Mouse (Mus musculus) megakaryocyte, adult 5-6 weeks (primary cell): ENCODE data around the gene Kcnh1. TPM values are rescaled to one million over a fixed set of nuclear protein-coding genes. Genes with fewer than 3 reads are reported as not detected.

Experiments
- ATAC-seq: 2 replicates; pipeline ENCODE4 v1.8.0; 2016; ENCODE audit warnings: mild to moderate bottlenecking, inconsistent platforms; ENCODE audit not compliant: poor library complexity, severe bottlenecking
- total RNA-seq, 2 experiments: library from RNA; stranded (forward) in 1 of 2; stranded (reverse) in 1 of 2; fragments of 153-499, 151-499 nt in 1 of 2; fragments of 221-1000, 200-1000 nt in 1 of 2; gene quantifications; 2 replicates each; pipeline versions ENCODE4 v1.2.3 to v1.2.4; 2015 to 2017

Kcnh1 gene
- total RNA-seq, 2 experiments from 2014 or later = not detected

DNA sequence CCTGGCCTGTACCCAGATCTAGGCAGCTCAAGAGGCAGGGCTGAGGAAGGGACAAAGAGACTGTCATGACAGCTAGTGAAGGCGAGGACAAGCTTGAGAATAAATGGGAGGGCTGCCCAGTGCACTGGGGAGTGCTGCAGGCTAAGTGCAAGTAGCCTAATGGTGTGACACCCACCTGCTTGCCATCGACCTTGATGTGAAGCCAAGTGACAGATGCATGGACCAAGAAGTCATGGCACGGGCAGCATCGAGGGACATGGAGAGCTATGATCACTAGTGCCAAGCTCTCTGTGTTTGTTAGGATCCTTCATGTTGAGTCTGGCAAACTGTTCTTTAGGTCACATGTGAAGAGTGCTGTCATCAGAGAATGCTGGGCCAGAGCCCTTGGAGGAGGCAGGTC, 313.1 kb downstream of the Kcnh1 start:
- no peak for ATAC-seq

DNA sequence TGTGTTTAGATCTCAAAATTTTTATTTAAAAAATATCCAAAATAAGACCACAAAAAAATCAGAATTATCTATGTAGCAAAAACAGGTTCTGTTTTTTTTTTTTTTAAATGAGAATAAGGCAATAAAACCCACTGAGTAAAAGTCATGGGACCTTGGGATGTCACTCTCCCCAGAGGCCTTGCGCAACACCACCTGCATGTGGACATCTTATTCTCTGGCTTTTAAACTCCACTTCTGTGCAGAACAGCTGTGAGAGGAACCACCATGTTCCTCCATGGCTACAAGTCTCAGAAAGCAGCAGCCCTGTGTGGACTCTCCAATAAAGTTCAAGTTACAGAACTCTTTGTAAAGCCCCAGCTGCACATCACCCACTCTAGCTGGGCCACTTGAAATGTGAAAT, 322.2 kb downstream of the Kcnh1 start:
- ATAC-seq = no peak

DNA sequence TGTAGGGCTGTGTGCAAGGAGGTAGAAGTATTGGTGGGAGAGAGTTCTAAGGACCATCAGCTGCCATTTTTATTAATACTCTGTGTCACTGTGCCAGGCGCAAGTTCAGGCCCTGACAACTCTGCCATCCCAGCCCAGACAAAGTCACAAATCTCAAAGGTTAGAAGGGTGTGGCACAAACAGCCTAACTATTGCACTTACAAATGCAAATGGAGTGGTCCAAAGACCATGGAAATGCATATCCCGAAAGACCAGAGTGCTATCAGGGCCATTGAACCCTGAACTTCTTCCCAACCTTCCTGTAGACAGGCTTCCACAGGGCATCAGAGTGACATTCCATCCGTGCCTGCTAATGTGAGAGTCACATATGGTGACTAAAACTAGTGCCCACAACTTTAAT, 324.8 kb downstream of the Kcnh1 start:
- no peak for ATAC-seq

DNA sequence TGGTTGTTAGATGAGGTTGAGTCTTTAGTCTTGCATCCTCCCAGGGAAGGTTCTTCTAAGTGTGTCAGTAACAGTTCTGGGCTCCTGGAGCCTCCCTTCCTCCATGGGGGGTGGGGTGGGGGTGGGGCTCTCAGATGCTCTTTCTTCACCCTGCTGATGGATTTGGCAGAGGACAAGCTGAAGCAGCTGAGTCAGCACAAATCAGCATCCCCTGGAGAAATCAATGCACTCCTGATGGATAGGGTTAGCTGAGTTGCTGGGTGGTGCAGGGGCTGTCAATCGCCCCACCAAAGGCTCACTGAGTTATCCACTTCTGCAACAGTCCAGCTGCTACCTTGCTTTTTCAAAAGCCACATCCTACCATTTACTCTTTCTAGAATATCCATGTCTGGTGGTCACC, 329.1 kb downstream of the Kcnh1 start:
- no peak for ATAC-seq

DNA sequence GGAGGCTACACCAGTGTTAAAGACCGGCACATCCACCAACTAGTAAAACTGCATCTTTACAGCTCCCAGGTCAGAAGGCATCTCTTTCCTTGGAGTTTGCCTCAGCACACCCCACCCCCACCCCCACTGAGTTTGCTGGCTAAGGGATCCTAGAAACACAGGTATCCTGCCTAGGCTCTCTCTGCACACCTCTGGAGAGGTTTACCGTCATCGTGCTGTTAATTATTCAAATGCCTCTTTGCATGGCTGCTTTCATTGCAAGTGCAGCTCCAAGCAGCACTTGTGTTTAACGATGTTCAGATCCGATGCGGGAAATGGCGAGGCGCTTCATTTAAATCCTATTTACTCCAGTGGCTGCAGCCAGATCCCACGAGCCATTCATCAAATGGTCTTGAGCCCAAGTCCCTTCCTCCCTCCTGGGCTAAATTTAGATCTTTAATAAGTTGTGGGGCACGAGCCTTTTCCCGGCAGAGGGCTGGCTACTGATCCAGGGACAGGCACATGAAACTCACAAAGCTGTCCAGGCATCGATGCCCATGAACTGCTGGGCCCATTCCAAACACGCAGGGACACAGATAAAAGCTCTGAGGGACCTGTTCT, 330.4 kb downstream of the Kcnh1 start:
- no peak for ATAC-seq

DNA sequence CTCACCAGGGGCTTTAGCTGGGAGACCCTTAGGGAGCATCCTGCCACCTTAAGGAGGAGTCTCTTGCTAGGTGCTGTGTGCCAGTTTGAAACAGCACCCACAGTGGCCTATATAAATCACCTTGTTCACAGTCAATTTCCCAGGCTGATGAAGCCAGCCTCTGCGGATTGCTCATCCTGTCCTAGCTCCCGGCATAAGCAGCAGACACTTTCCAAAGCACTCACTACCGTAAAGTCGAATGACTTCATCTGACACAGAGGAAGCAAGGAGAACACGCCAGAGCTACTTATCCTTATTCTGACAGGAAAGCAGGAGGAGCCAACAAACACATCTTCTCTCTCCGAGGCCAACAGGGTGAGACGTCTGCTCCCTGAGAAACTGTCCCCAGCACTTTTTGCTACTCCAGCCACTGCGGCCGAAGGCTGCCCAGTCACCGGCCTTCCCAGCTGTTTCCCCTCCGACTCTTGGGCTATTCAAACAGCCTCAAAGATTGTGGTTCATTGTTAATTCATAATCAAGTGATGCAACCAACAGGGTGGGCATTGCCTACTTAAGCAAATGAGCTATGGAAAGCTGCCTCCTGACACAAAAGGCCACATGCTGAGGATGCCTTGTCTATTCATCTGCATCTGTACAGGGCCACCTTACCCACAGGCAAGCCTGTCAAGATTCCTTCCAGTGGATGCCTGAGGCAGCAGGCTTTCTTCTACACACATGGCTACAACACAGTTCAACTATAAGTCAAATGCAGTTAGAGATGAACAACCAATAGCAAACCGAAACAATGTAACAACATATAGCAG, 332.0 kb downstream of the Kcnh1 start:
- ATAC-seq = no peak

DNA sequence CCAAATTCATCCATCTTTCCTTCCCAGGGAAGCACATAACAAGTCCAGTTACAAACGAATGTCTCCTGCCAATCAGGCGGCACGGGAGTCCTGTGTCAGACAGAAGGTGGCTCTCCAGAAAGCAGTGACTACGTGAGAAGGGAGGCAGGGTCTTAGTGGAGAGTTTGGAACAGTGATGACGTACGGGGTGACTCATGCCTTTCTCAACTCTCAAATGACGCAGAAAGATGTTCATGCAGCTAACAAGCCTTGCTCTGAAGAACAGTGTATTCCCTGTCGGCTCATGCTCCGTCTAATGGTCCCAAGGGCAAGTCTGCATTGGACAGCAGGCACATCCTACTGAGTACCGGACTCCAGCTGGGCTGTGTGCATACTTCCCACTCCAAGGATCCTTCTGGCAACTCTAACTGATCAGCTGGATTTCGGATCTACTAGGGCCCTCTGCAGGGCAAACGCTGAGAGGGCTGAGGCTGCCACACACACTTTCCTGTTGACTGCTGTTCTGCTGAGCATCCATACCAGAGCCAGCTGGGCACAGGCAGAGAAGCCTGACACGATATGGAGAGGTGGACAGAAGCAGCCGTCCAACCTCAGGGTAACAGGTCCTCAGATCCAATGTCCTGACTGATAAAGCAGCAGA, 335.3 kb downstream of the Kcnh1 start:
- ATAC-seq = no peak

DNA sequence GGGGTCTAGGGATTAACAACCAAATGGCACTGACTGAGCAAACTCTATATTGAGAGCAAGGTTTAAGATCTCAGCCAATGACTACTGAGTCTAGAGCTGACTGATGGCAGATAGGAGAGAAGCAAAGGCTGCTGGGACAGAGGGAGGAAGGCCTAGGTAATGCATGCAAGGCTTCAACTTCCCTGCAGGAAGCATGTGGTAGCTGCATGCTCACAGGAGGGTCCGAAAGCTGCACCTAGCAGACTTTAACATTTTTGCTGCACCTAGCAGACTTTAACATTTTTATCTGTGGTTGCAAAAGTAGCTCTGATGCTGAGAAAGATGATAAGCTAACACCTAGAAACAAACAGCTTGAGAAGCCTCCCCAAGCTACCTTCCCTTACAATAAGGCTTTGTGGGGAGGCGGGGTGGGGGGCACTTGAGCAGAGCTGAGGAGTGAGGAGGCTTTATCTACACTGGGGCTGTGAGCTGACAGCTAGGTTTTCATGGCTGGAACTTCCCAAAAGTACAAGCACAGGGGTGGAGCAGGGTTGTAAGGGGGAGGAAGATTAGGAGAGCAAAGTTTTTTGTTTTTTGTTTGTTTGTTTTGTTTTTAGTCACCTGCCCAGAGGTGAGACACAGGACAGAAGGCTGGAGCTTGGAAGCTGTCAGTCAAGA, 341.0 kb downstream of the Kcnh1 start:
- ATAC-seq = no peak

DNA sequence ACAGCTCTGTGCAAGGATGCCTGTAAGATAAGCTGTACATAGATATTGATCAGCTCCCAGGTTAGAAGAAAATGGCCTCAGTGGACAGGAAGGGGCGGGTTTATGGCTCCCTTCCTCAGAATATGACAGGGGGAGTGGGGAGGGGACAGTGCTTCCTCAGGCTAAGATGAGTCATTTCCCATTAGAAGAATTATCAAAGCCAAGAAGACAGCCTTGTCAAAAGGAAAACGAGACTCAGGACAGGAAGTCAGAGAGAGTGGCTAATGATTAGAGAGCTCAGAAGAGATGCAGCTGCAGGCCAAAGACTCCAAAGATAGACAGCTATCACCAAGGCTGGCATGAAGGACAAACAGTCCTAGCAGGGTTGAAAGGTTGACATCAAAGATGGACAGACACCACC, 341.6 kb downstream of the Kcnh1 start:
- no peak for ATAC-seq

DNA sequence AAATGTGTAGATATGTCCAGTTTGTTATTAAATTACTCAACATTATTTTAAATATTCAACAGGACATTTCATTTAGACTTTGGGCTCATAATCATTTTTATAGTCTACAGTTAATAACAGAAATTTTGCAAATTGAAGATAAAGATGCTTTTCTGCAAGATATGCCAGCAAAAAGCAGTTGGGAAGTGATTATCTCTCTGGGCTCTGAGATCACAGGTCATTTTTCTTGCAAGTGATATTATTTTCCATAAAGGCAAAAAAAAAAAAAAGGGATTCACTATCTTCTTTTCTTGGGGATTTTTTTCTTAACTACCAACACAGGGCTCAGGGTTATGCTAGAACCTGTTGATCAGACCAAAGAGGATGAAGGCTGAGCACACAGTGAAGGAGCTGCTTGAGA, 342.4 kb downstream of the Kcnh1 start:
- no peak for ATAC-seq

DNA sequence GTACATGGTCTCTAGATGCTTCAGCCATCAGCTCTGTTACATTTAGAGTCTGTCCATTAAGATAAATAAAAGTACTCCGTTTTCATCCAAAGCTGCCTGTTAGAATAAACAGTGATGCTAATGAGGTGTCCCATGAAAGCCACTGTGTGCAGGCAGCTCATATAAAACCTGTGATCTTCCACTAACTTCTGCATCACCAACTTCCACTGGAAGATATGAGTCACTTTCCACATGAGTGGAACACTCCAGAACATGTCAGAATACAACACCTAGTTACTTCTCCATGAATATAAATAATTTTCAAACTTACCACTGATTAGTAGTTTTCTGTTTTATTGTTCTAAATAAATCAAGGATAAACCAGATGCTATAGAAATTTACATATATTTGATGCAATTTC, 345.9 kb downstream of the Kcnh1 start:
- ATAC-seq = no peak

DNA sequence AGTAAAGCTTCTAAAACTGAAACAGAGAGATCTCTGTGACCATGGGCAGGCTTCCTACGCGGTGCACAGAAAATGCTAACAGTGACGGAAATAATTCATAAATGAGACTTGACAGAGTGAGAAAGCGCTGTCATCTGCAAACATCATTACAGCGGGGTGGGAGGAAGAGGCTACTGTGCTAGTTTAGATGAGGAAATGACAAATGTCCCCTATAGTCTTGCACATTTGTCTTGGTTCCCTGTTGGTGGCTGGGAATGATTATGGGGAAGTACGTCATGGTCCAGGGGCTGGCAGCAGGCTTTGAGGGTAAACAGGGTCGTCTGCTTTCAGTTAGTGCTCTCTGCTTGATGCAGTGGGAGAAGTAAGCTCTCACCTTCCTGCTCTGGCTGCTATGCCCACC, 346.6 kb downstream of the Kcnh1 start:
- ATAC-seq = 0 out of 2 replicates have a peak, but pooled peaks have one; percentile 18

DNA sequence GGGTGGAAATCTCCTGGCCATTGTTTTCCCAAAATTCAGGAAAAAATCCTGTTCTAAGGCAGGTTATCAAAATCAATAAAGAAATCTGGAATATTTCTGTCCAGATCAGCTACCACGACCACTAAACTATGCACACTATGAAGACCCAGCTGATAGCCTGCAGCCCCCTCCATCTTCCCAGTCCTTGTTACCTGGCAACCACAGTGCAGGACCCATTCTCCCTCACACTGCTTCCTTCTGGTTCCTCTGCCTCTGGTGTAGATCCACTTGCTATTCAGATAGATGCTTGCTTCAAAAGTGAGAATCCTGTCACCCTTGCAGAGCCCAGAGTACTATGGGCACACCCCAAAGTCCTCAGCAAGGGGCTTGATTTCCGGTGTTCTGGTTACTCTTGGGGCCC, 351.5 kb downstream of the Kcnh1 start:
- no peak for ATAC-seq

DNA sequence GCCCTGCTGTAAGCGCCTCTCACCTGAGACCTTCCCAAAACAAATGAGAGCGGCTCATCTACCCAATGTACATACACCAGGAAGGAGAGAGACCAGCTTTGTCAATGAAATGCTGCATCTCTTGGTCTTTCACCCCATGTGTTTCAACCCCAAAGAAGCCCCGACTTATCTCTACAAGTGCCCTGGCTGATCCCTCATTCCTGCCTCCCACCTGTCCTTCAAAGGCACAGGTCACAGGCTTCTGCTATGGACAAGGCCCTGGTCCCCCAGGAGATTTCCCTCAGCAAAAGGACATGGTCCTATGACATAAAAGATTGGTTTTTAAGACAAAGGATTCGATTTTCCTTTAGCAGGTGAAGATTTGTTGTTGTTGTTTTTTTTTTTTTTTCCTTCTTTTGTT, 353.1 kb downstream of the Kcnh1 start:
- no peak for ATAC-seq

DNA sequence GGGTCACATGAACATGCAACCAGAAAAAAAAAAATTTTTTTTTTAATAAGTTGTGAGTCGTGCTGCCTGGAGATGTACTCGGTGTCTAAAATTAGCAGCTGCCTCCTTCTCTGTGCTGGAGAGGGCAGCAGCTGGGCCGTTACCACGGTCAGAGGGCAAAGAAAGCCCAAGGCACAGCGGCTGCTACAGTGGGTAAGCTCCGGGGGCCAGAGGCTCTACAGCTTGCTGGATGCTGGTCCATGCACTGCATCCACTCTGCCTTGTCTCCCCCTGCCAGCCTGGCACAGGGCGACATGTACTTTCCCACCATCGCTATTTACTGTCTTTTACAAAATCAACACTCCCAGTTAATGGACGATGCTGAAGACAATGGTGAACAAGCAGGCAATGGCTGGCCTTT, 353.5 kb downstream of the Kcnh1 start:
- ATAC-seq = no peak

DNA sequence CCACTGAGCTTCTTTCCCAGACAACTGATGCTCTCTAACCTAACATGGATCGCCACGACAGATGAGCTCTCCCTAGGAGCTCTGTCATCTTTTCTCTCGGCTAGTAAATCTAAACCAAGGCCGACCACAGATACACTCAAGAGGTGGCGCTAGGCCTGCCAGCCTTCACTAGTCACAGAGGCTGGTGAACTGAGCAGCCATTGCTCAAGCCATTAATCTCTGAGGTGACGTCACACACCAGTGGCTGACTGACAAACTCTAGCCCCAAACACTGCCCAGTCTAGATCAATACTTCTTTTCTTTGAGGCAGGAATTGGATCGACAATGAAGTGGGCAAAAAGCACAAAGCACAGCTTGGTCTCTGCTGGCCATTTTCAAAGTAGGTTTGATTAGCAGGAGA, 354.3 kb downstream of the Kcnh1 start:
- no peak for ATAC-seq

DNA sequence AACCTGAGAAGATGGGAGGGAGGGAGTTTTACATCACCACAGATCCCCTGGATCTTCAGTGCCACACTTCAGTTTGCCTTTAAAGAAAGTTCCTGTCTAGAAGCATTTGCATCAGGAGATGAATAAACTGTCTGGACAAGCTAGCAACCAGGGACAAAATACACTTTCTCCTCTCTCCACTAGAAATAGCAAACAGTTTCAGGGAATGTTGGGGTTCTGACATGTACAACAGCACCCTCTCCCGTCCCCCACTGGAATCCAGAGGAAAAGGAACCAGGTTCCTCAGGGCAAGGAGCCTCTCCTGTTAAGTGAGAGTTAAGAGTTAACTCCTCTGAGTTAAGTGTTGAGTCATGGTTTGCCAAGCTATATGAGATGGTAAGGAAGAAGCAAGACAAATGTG, 356.3 kb downstream of the Kcnh1 start:
- no peak for ATAC-seq

DNA sequence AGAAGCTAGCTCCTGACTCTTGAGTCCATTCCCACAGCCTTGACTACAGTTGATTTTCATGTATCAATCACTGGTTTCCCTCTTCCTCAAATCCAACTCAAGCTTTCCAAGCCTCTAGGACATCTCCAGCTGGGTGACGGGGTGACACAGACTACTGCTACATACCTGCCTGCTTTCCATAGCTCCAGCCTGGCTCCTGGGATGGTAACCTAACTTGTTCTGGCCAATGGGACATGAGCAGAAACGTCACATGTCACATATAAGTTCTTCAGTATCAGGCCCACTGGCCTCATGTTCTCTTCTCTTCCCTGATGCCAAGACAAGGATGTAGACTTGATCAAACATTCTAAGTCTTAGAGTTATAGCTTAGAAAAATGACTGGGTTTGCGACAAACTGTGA, 360.0 kb downstream of the Kcnh1 start:
- ATAC-seq = no peak

DNA sequence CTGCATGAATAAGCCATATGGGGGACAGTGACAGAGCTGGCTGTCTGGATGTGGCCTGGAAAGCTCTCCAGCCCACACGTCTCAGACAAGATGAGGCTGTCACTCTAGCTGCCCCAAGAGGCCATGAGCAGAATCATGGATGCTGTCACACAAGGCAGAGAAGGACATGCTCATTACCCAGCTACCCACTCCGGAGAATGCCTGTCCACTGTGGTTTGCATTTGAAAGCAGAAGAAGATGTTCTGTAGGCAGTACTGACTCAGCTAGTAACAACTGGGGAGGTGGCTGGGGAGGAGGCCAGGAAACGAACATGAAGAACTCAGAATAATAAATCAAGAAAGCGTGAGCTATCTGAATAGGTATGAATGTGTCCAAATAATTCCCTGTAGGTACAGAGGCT, 364.9 kb downstream of the Kcnh1 start:
- ATAC-seq = no peak

DNA sequence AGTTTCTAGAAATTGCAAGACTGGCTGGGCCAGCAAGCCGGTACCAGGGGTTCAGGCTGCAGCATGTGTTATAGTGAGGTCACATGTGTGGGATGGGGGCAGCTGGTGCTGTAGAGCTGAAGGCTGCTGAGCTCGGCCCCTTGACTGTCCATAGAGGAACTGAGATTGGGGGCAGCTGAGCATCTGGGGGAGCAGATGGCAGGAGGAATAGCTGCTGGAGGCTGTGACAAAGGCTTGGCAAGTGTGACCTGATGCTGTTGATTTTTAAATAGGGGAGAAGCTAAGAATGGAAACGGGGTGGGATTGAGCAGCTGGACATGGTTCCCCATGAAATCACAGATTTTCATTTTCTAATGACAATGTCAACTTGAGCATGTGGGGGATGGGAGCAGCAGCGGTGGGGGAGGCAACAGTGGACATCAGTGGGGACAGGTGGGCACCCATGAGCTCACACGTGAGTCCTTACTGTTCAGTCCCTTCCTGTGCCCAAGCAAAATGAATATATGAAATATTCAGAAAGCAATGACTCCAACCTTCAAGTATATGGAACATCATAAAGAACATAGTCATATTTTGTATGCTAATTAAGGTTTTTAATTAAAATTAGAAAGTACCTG, 367.5 kb downstream of the Kcnh1 start:
- ATAC-seq = no peak

DNA sequence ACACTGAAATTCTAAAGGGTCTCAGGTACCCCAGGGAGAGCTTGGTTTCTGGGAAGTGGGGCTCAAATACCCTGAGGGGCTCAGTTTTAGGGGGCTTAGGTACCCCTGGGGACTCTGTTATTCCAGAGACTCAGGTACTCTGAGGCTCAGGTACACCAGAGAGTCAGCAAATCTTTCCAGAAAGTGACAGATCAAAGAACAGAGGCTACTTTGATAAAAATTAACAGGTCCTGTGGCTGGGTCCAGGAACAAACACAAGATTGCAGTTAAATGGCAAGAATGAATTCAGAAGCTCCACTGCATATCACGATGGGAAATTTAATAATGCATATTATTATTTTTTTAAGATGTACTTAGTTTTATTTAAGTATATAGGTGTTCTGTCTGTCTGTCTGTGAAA, 368.8 kb downstream of the Kcnh1 start:
- no peak for ATAC-seq
